Mouse (Mus musculus) limb, embryonic 14.5 days (tissue): ENCODE results near the gene Sh3d19. TPM values are rescaled to one million over a fixed set of nuclear protein-coding genes. Genes with fewer than 3 reads are reported as not detected.

Experiments
- ATAC-seq: fragments of 200-750 bp; cut with Nextera tagmentation; 2 replicates; pipeline ENCODE4 v1.8.0; 2017; ENCODE audit warnings: low read depth, moderate number of reproducible peaks, moderate TSS enrichment; ENCODE audit not compliant: low FRiP score
- DNase-seq: peaks from one replicate; pipeline ENCODE4 v3.0.0-alpha.2; 2015; ENCODE audit warnings: low spot score
- H3K27ac ChIP-seq: fragments of 300-500 bp; sonication (generic); replicated peaks from 2 replicates; pipeline ENCODE4 v1.5.1; 2014; ENCODE audit warnings: low read depth, mild to moderate bottlenecking, low read length, moderate library complexity, mixed read lengths
- H3K27me3 ChIP-seq: fragments of 300-500 bp; sonication (generic); 2 replicates; pipeline ENCODE4 v1.6.1; 2014; ENCODE audit warnings: low read length, mixed read lengths; ENCODE audit not compliant: control insufficient read depth, insufficient read depth
- H3K36me3 ChIP-seq: fragments of 300-500 bp; sonication (generic); 2 replicates; pipeline ENCODE4 v1.6.1; 2014; ENCODE audit warnings: mild to moderate bottlenecking, low read length, moderate library complexity, mixed read lengths; ENCODE audit not compliant: control insufficient read depth, insufficient read depth
- H3K4me1 ChIP-seq: fragments of 300-500 bp; sonication (generic); 2 replicates; pipeline ENCODE4 v1.6.1; 2014; ENCODE audit warnings: antibody characterized with exemption, low read length, mixed read lengths; ENCODE audit not compliant: control insufficient read depth, insufficient read depth
- H3K4me2 ChIP-seq: fragments of 300-500 bp; sonication (generic); replicated peaks from 2 replicates; pipeline ENCODE4 v1.6.1; 2014; ENCODE audit warnings: low read depth, mild to moderate bottlenecking, low read length, moderate library complexity; ENCODE audit not compliant: severe bottlenecking
- H3K4me3 ChIP-seq: fragments of 300-500 bp; sonication (generic); replicated peaks from 2 replicates; pipeline ENCODE4 v1.5.1; 2014; ENCODE audit warnings: low read length
- H3K9ac ChIP-seq: fragments of 300-500 bp; sonication (generic); 2 replicates; pipeline ENCODE4 v1.6.1; 2014; ENCODE audit warnings: mild to moderate bottlenecking, low read depth, low read length, moderate library complexity; ENCODE audit not compliant: severe bottlenecking
- H3K9me3 ChIP-seq: fragments of 300-500 bp; sonication (generic); 2 replicates; pipeline ENCODE4 v1.6.1; 2016; ENCODE audit warnings: low read length; ENCODE audit not compliant: control insufficient read depth
- POLR2A ChIP-seq: fragments of 200-500 bp; IDR thresholded peaks from 2 replicates; pipeline ENCODE4 v1.8.0; 2012; ENCODE audit warnings: inconsistent platforms, mild to moderate bottlenecking, moderate library complexity, borderline replicate concordance; ENCODE audit not compliant: insufficient read depth, insufficient read length; ENCODE audit errors: extremely low read depth
- WGBS: fragments of 180-500 bp; shearing (Covaris S2); extraction: QIAGEN DNeasy Blood & Tissue Kit; methylation state at CpG from one replicate; pipeline ENCODE4 v1.1.7; 2014; 5-methylcytosine and 5-hydroxymethylcytosine counted together
- polyA plus RNA-seq, 2 experiments: library from polyadenylated mRNA; depleted of rRNA in 1 of 2; stranded (reverse) in 1 of 2; unstranded in 1 of 2; fragments of >200 nt; fragmentation: Nextera tagmentation in 1 of 2; extraction: Ambion mirVana in 1 of 2; gene quantifications; 2 replicates each; pipeline versions ENCODE4 v1.2.1 to v1.2.3; 2012 to 2014

The Sh3d19 gene
- polyA plus RNA-seq, 2 experiments: 29.2 to 33.8 TPM

DNA sequence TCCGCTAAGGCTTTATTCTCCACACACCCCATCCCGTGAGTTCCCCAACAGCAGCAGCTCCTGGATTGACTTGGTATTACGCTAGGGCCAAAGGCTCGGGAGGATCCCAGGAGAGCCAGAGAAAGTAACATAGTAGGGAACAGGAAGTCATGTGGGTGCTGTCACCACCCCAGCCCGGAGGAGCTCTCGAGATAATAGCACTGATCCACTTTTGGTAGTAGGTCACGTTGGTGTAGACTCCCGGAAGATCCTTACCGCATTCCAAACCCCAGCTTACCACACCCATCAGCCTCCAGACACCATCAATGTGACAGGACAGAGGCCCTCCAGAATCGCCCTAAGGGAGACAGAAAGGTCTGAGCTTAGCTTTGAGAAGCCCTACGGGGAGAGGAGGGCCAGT is 22.8 kb downstream of the Sh3d19 start:
- no peaks in the 10 kb centered on the region for H3K9me3 ChIP-seq
- H3K4me1 ChIP-seq: no peaks in the 10 kb centered on the region
- no peaks in the 10 kb centered on the region for H3K27me3 ChIP-seq
- DNase-seq (no peak), ATAC-seq (no peak)
- H3K9ac ChIP-seq: no peak overlapping the region
- no peaks in the 10 kb centered on the region for H3K36me3 ChIP-seq
- WGBS: 73% methylated on average over 11 of the region's 11 CpGs
- H3K4me2 ChIP-seq: no peak overlapping the region
- no peak for TF ChIP-seq POLR2A
- no peak overlapping the region for H3K4me3 ChIP-seq
- H3K27ac ChIP-seq: no peak overlapping the region

DNA sequence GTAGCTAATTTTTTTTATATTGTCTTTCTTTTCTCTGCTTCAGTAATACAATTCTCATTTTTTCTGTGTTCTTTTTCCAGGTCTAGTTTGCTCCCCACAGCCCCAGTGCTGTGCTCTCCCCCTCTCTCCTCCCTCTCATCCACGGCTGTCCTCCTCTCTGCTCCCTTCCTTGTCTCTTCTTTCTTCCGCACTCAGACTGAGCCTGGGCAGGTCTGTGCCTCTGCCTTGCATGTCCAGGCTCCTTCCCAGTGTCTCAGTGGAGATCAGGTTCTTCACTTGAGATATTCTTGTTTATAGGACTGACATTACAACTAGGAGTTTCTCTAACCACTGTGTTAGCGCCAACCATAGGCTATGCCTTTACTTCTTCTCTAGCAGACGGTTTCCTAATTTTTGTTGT is 23.7 kb downstream of the Sh3d19 start:
- no peak for TF ChIP-seq POLR2A
- Histone ChIP-seq H3K9me3 (no peaks in the 10 kb centered on the region), H3K4me1 (no peaks in the 10 kb centered on the region), H3K36me3 (no peaks in the 10 kb centered on the region), H3K9ac (no peak overlapping the region), H3K27me3 (no peaks in the 10 kb centered on the region), H3K4me2 (no peak overlapping the region), H3K27ac (no peak overlapping the region), H3K4me3 (no peak overlapping the region)
- 66% methylated on average over 4 of the region's 4 CpGs for WGBS
- DNase-seq (no peak), ATAC-seq (no peak)

DNA sequence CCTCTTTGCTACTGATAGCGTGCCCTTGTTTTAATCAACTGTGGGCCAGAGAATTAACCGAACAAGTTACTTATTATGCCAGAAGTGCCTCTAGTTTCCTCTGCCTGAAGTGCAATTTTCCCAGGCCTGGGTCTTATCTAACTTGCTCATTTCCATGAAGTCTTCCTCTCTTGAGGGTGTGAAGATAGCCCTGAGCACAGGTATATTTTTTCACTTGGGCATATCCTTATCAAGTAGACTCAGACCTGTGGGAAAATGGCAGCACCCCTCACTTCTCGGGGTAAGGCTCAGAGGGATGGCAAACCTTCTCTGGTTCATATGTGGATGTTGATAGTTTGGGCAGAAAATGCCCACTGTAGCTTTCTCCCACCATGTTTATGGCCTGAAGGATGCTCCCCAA is 30.4 kb downstream of the Sh3d19 start:
- TF ChIP-seq POLR2A: no peak
- 95% methylated on average over 3 of the region's 3 CpGs for WGBS
- H3K27ac ChIP-seq: no peak overlapping the region
- no peaks in the 10 kb centered on the region for H3K4me1 ChIP-seq
- no peaks in the 10 kb centered on the region for H3K27me3 ChIP-seq
- DNase-seq: no peak
- no peaks in the 10 kb centered on the region for H3K9me3 ChIP-seq
- no peak overlapping the region for H3K4me3 ChIP-seq
- H3K9ac ChIP-seq: no peak overlapping the region
- no peak for ATAC-seq
- no peak overlapping the region for H3K4me2 ChIP-seq
- no peaks in the 10 kb centered on the region for H3K36me3 ChIP-seq

DNA sequence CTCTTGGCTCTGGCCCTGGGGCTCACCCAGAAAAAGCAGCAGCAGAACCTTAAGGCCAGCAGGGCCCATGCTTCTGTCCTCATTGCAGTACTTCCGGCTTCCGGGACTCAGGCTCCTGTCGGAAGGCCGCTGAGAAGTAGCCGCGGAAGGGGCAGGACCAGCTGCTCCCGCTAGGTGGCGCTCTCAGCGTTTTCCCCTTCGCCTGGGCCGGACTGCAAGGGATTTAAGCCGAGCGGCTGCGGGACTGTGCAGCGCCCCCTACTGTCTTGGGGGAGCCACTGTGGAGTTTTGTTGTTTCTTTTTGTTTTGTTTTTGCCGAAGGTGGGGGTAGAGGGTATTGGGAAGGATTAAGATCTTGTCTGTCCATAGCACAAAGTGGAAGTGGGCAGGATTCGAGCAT is 31.5 kb downstream of the Sh3d19 start, which contains the start of gene Prss48:
Prss48 (minus strand) TSS at position 69 of the 400 bp plus-strand sequence.
- no peak for TF ChIP-seq POLR2A
- no peak within 1 kb of the TSS for H3K9ac ChIP-seq
- ATAC-seq: no peak
- H3K9me3 ChIP-seq: no peaks in the 10 kb centered on the region
- DNase-seq: no peak
- no peak within 1 kb of the TSS for H3K4me3 ChIP-seq
- H3K27me3 ChIP-seq: no peaks in the 10 kb centered on the region
- H3K27ac ChIP-seq: no peak within 1 kb of the TSS
- 82% methylated on average over 17 of the region's 17 CpGs for WGBS
- no peaks in the 10 kb centered on the region for H3K36me3 ChIP-seq
- no peaks in the 10 kb centered on the region for H3K4me1 ChIP-seq
- no peak within 1 kb of the TSS for H3K4me2 ChIP-seq

DNA sequence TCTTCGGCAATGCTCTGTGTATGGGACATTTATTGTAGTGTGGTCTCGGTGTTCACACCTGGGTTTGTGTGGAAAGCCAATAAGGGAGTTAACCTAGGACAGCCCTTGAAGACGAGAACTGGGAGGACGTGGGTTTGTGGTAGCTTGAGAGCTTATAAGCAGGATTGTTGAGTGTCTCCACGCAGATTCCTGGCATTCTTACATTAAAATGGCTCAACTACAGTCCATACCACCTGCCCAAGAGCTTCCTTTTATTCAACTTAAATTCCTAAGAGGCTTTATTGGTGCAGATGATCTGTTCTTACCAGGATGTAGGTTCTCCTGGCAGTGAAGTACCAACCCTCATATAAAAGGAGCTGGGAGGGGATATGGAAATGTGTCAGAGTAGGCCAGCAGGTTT is 32.0 kb downstream of the Sh3d19 start:
- 64% methylated on average over 5 of the region's 5 CpGs for whole genome bisulfite sequencing
- Histone ChIP-seq H3K9ac (no peak overlapping the region), H3K27me3 (no peaks in the 10 kb centered on the region), H3K36me3 (no peaks in the 10 kb centered on the region), H3K9me3 (no peaks in the 10 kb centered on the region), H3K4me1 (no peaks in the 10 kb centered on the region), H3K4me3 (no peak overlapping the region), H3K4me2 (no peak overlapping the region), H3K27ac (no peak overlapping the region)
- TF ChIP-seq POLR2A: no peak
- ATAC-seq: no peak
- DNase-seq: no peak

DNA sequence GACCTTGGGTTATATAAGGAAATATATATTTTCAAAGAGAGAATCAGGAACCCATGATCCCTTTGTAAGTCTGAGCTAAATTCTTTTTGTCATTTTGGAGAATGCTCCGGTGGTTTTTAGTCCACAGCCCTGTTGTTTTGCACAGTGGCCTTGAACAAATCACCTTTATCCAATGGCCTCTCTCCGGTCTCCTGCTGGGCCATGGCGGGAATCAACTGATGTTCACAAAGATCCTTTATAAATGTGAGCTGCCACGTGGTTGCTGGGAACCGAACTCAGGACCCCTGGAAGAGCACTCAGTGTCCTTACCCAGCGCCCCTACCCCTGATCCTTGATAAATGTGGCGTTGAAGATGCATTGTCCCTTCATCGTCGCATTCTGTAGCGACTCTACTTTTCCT is 33.8 kb downstream of the Sh3d19 start:
- WGBS: 95% methylated on average over 10 of the region's 10 CpGs
- ATAC-seq: no peak
- no peaks in the 10 kb centered on the region for H3K36me3 ChIP-seq

More for the DNA sequence above, 33.8 kb downstream of the Sh3d19 start:
- DNase-seq: no peak
- Histone ChIP-seq H3K4me3 (no peak overlapping the region), H3K4me1 (no peaks in the 10 kb centered on the region), H3K9ac (no peak overlapping the region), H3K4me2 (no peak overlapping the region), H3K27me3 (no peaks in the 10 kb centered on the region), H3K9me3 (0 out of 2 replicates have a peak, but pooled peaks cover 6% of the 10 kb centered on the region), H3K27ac (no peak overlapping the region)
- no peak for TF ChIP-seq POLR2A
